Mouse (Mus musculus) spleen, postnatal 10 days (tissue): ENCODE data around the gene Hcfc1r1.

Source experiments
- DNase-seq, 2 experiments: peaks; one replicate each; pipeline ENCODE4 v3.0.0; 2021 to 2022; ENCODE audit warnings: low spot score in 2 of 2

Gene Hcfc1r1

DNA sequence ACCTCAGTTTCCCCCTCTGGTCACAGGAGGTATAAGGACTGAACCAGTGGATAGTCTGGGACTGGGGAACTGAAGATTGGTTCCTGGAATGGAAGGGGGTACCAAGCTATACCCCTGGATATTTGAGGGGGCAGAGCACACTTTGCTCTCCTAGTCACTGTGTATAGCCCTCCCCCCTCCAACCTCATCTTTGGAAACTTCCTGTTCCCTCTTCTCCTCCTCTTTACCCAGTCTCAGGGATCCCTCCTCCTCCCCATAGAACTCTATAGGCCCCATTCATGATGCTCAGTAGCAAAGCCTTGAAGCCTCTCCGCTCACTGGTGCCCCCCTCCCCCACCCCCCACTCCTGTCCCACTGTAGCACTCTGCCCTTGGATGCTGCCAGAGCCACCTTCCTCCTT lies 46.1 kb downstream of the Hcfc1r1 start:
- no peak for DNase-seq

DNA sequence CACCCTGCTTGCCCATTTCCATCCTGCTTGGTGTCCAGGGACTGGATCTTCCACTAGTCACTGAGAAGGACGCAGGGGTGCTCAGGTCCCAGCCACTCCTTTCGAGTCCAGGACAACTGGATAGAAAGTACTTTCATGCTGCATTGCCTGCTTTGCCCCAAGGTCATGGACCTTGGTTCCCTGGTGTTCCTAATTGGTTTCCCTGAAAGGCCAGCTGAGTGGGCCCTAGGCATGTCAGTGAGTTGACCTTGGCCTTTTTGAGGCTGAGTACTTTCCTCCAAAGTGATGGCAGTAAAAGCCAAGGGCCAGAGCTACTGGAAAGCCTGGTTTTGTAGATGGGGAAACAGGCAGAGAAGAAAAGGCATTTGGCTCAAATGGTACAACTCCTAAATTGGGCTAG lies 48.5 kb downstream of the Hcfc1r1 start:
- no peak for DNase-seq

- no peak for DNase-seq
Measured at GRCm38 (mm10) chr17:23722376-23723125, 49.2 kb downstream of the Hcfc1r1 start, which contains the start of gene 1520401A03Rik. TSS of gene 1520401A03Rik (minus strand) at chr17:23722783.
